Mouse (Mus musculus) liver, embryonic 14.5 days (tissue): ENCODE results near the gene E2f2. TPM values are rescaled to one million over a fixed set of nuclear protein-coding genes. Genes with fewer than 3 reads are reported as not detected.

Experiments
- ATAC-seq: fragments of 200-750 bp; cut with Nextera tagmentation; 2 replicates; pipeline ENCODE4 v1.8.0; 2017; ENCODE audit warnings: moderate number of reproducible peaks, mild to moderate bottlenecking, moderate library complexity; ENCODE audit not compliant: insufficient read depth
- DNase-seq, 3 experiments: peaks; one replicate each; pipeline ENCODE4 v3.0.0-alpha.2; 2012 to 2013; ENCODE audit warnings: low read depth in 3 of 3, low spot score in 3 of 3
- H3K27ac ChIP-seq: fragments of 300-500 bp; sonication (generic); 2 replicates; pipeline ENCODE4 v1.5.1; 2014; ENCODE audit warnings: moderate library complexity, mild to moderate bottlenecking, control low read depth, inconsistent platforms
- H3K27me3 ChIP-seq: fragments of 300-500 bp; sonication (generic); 2 replicates; pipeline ENCODE4 v1.6.1; 2014; ENCODE audit warnings: mild to moderate bottlenecking, low read length, moderate library complexity; ENCODE audit not compliant: control insufficient read depth, insufficient read depth
- H3K36me3 ChIP-seq: fragments of 300-500 bp; sonication (generic); replicated peaks from 2 replicates; pipeline ENCODE4 v1.6.1; 2014; ENCODE audit warnings: low read depth; ENCODE audit not compliant: control insufficient read depth, insufficient read depth
- H3K4me1 ChIP-seq, 2 experiments: fragments of 200-500 bp in 1 of 2; fragments of 300-500 bp in 1 of 2; sonication (generic) in 1 of 2; replicated peaks; 2 replicates each; pipeline ENCODE4 v1.6.1; 2012 to 2014; ENCODE audit warnings: antibody characterized with exemption in 1 of 2, inconsistent platforms in 1 of 2, low read length in 1 of 2; ENCODE audit not compliant: control insufficient read depth in 2 of 2, insufficient read depth in 2 of 2
- H3K4me2 ChIP-seq: fragments of 300-500 bp; sonication (generic); 2 replicates; pipeline ENCODE4 v1.6.1; 2014; ENCODE audit warnings: low read depth, mild to moderate bottlenecking, control low read depth, moderate library complexity
- H3K4me3 ChIP-seq, 2 experiments: fragments of 200-500 bp in 1 of 2; fragments of 300-500 bp in 1 of 2; sonication (generic) in 1 of 2; 2 replicates each; pipeline ENCODE4 v1.5.1; 2012 to 2014; ENCODE audit warnings: low read depth in 2 of 2, low read length in 2 of 2, mild to moderate bottlenecking in 2 of 2, control low read depth in 1 of 2, inconsistent platforms in 1 of 2, moderate library complexity in 1 of 2; ENCODE audit not compliant: insufficient read depth in 1 of 2
- H3K9ac ChIP-seq: fragments of 300-500 bp; sonication (generic); replicated peaks from 2 replicates; pipeline ENCODE4 v1.6.1; 2014; ENCODE audit warnings: mild to moderate bottlenecking, control low read depth, moderate library complexity
- H3K9me3 ChIP-seq: fragments of 300-500 bp; sonication (generic); 2 replicates; pipeline ENCODE4 v1.6.1; 2016; ENCODE audit warnings: low read length, mixed read lengths; ENCODE audit not compliant: control insufficient read depth
- CTCF ChIP-seq: IDR thresholded peaks from 2 replicates; pipeline ENCODE4 v1.5.1; 2016; ENCODE audit warnings: antibody characterized with exemption, low read depth, control low read depth
- EP300 ChIP-seq: IDR thresholded peaks from 2 replicates; pipeline ENCODE4 v1.6.1; 2016; ENCODE audit warnings: antibody characterized with exemption, low read depth
- WGBS: fragments of 180-500 bp; shearing (Covaris S2); extraction: QIAGEN DNeasy Blood & Tissue Kit; methylation state at CpG from one replicate; pipeline ENCODE4 v1.1.7; 2014; ENCODE audit not compliant: insufficient replicate concordance; 5-methylcytosine and 5-hydroxymethylcytosine counted together
- polyA plus RNA-seq, 2 experiments: library from polyadenylated mRNA; depleted of rRNA in 1 of 2; stranded (reverse) in 1 of 2; unstranded in 1 of 2; fragments of >200 nt; fragmentation: Nextera tagmentation in 1 of 2; extraction: Ambion mirVana in 1 of 2; gene quantifications; 2 replicates each; pipeline versions ENCODE4 v1.2.1 to v1.2.3; 2012 to 2014

Gene E2f2
- polyA plus RNA-seq, 2 experiments, result 40.5 to 50.3 TPM

DNA sequence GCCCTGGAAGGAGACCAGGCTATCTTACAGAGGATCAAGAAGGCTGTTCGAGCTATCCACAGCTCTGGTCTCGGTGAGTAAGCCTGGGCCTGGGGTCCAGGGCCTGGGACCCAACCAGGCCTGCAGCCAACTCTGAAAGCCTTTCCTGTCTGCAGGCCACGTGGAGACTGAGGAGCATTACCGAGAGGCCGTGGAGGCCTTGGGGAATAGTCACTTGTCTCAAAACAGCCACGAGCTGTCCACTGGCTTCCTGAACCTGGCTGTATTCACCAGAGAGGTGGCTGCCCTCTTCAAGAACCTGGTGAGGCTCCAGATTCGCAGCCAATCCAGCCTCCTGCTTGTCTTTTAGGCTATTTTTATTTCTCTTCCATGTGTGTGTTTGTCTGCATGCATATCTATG, 55.2 kb downstream of the E2f2 start:
- WGBS, result 51% methylated on average over 7 of the region's 7 CpGs
- DNase-seq, result no peak

DNA sequence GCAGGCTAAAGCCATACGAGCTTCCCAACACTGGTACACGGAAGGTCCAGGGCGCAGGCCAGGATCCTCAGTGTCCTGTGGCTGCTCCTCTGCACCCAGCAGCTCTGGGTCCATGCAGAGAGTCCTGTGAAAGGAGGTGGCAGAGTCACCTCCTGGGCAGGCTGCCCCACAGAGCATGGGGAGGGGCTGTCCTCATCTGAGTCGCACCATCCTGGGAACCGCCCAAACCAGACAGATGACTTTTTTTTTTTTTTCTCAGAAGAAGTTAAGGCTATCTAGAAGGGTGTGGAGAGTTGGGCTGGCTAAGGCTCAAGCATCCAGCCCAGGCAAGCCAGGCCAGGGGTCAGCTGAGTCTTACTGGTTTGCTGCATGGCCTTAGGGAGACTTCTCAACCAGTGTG, 56.4 kb downstream of the E2f2 start:
- Histone ChIP-seq H3K36me3 (no peaks in the 10 kb centered on the region), H3K4me1 (no peaks in the 10 kb centered on the region), H3K4me2 (no peak overlapping the region), H3K9ac (no peak overlapping the region), H3K27ac (no peak overlapping the region), H3K9me3 (no peaks in the 10 kb centered on the region), H3K27me3 (no peaks in the 10 kb centered on the region), H3K4me3 (no peak overlapping the region)
- no peak for TF ChIP-seq EP300
- no peak for TF ChIP-seq CTCF
- WGBS, result 50% methylated on average over 5 of the region's 5 CpGs
- DNase-seq (no peak), ATAC-seq (no peak)

More for the DNA sequence above, 55.2 kb downstream of the E2f2 start:
- Histone ChIP-seq H3K27ac (no peak overlapping the region), H3K27me3 (no peaks in the 10 kb centered on the region), H3K36me3 (no peaks in the 10 kb centered on the region), H3K4me2 (no peak overlapping the region), H3K9me3 (no peaks in the 10 kb centered on the region), H3K4me3 (no peak overlapping the region), H3K4me1 (no peaks in the 10 kb centered on the region), H3K9ac (no peak overlapping the region)
- TF ChIP-seq CTCF (no peak), EP300 (no peak)
- ATAC-seq, result no peak

DNA sequence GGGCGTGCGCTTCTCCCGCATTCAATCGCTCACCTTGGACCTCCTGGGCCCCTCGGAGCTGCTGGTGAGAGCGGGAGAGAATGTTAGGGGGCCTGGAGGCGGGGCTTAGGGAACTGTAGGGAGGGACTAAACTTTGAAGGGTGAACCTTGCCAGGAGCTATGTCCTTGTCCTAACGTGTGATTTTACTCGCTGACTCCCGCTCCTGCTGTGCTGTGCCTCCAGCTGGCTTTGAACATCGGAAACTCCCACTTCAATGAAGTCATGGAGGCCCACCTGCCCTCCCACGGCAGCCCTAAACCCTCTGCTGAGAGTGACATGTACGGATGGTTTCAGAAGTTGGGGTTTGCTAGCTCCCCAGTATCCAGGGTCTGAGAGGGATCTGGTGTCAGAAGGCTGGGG, 66.5 kb downstream of the E2f2 start:
- H3K4me1 ChIP-seq, result no peaks in the 10 kb centered on the region
- no peak overlapping the region for H3K27ac ChIP-seq
- no peak for TF ChIP-seq EP300
- TF ChIP-seq CTCF, result no peak
- 10% methylated on average over 13 of the region's 13 CpGs for WGBS
- H3K4me2 ChIP-seq, result no peak overlapping the region
- H3K9me3 ChIP-seq, result no peaks in the 10 kb centered on the region
- no peaks in the 10 kb centered on the region for H3K36me3 ChIP-seq
- H3K4me3 ChIP-seq, result no peak overlapping the region
- peaks cover 25% of the 10 kb centered on the region for H3K27me3 ChIP-seq
- no peak overlapping the region for H3K9ac ChIP-seq
- ATAC-seq (no peak), DNase-seq (no peak)

DNA sequence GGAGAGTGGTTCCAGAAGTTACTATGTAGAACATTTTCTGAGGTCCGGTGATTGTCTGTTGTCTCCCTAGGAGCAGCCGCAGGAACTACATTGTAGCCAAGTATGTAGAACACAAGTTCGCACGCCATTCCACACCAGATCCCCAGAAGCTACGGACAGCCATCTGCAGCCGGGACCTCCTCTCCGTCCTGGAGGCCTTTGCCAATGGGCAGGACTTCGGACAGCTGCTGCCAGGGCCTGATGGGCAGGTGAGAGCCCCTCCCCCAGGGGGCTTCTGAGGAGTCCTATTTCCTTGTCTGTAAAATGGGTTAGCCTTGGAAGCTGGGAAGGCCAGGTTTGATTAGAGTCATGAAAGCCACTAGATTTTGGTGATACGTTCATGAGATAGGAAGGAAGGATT, 66.9 kb downstream of the E2f2 start:
- Histone ChIP-seq H3K4me2 (no peak overlapping the region), H3K9me3 (no peaks in the 10 kb centered on the region), H3K4me3 (no peak overlapping the region), H3K9ac (no peak overlapping the region), H3K4me1 (no peaks in the 10 kb centered on the region), H3K36me3 (no peaks in the 10 kb centered on the region), H3K27ac (no peak overlapping the region), H3K27me3 (peaks cover 25% of the 10 kb centered on the region)
- DNase-seq (no peak), ATAC-seq (no peak)
- TF ChIP-seq EP300, result no peak
- 52% methylated on average over 9 of the region's 9 CpGs for WGBS

DNA sequence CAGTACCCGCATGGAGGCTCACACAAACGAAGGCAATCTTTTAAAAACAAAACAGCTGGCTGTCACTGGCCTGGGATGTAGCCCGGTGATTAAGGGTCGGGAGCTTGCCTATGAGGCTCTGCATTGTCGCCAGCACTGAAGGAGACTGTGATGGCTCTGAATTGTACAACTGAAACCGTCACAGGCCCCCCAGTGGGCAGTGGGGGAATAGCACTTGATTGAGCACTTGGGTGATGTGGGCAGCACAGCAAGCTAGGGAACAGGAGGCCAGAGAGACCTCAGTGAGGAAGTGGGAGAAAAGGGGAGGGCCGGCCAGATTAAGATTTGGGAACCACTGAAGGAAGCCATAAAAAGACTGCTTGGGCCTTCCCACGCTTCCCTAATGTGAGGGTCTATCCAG, 67.4 kb downstream of the E2f2 start:
- WGBS, result 5% methylated on average over 8 of the region's 8 CpGs
- TF ChIP-seq CTCF (peak; percentile 90), EP300 (no peak)
- no peaks in the 10 kb centered on the region for H3K9me3 ChIP-seq
- H3K4me2 ChIP-seq, result no peak overlapping the region
- DNase-seq, result peak; percentile 37 to 48 (median 41)
- no peaks in the 10 kb centered on the region for H3K36me3 ChIP-seq
- no peak overlapping the region for H3K4me3 ChIP-seq
- no peak overlapping the region for H3K27ac ChIP-seq
- H3K27me3 ChIP-seq, result peaks cover 25% of the 10 kb centered on the region
- no peaks in the 10 kb centered on the region for H3K4me1 ChIP-seq
- H3K9ac ChIP-seq, result no peak overlapping the region
- no peak for ATAC-seq

DNA sequence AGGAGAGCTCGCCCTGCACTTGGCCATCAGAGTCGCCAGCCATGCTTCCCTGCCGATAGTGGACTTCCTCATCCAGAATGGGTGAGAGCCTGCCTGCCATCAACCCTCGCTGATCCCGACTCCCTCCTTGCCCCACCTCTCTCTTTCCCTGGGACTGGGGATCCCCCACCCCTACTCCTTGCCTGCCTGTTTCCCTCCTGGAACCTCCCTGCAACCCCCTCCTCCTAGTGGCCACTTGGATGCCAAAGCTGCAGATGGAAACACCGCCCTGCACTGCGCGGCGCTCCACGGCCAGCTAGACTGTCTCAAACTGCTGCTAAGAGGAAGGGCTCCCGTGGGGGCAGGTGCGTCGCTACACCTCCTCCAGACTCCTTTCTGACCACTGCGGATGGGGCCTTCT, 67.9 kb downstream of the E2f2 start:
- Histone ChIP-seq H3K4me1 (no peaks in the 10 kb centered on the region), H3K27ac (no peak overlapping the region), H3K27me3 (peaks cover 25% of the 10 kb centered on the region), H3K4me2 (no peak overlapping the region), H3K4me3 (no peak overlapping the region), H3K9me3 (no peaks in the 10 kb centered on the region), H3K36me3 (no peaks in the 10 kb centered on the region), H3K9ac (no peak overlapping the region)
- ATAC-seq (no peak), DNase-seq (no peak)
- no peak for TF ChIP-seq EP300
- no peak for TF ChIP-seq CTCF
- WGBS, result 44% methylated on average over 14 of the region's 14 CpGs
